Mouse (Mus musculus) forebrain, embryonic 16.5 days (tissue): Measurements from ENCODE around the gene Camk2b. TPM values are rescaled to one million over a fixed set of nuclear protein-coding genes. Genes with fewer than 3 reads are reported as not detected.
A peak's percentile ranks its signal among the peaks of the same experiment; 100 is the strongest.

Source experiments
- ATAC-seq: fragments of 200-750 bp; cut with Nextera tagmentation; 2 replicates; pipeline ENCODE4 v1.8.0; 2017; ENCODE audit warnings: mild to moderate bottlenecking, moderate library complexity
- H3K27ac ChIP-seq: fragments of 300-500 bp; sonication (generic); 2 replicates; pipeline ENCODE4 v1.5.1; 2014; ENCODE audit warnings: low read length, control low read depth
- H3K27me3 ChIP-seq: fragments of 300-500 bp; sonication (generic); replicated peaks from 2 replicates; pipeline ENCODE4 v1.6.1; 2014; ENCODE audit warnings: low read length; ENCODE audit not compliant: control insufficient read depth, insufficient read depth
- H3K36me3 ChIP-seq: fragments of 300-500 bp; sonication (generic); 2 replicates; pipeline ENCODE4 v1.6.1; 2014; ENCODE audit not compliant: control insufficient read depth, insufficient read depth
- H3K4me1 ChIP-seq: fragments of 300-500 bp; sonication (generic); replicated peaks from 2 replicates; pipeline ENCODE4 v1.6.1; 2014; ENCODE audit warnings: low read length; ENCODE audit not compliant: control insufficient read depth, insufficient read depth
- H3K4me2 ChIP-seq: fragments of 300-500 bp; sonication (generic); 2 replicates; pipeline ENCODE4 v1.6.1; 2014; ENCODE audit warnings: mild to moderate bottlenecking, low read length, control low read depth
- H3K4me3 ChIP-seq: fragments of 300-500 bp; sonication (generic); replicated peaks from 2 replicates; pipeline ENCODE4 v1.5.1; 2014; ENCODE audit warnings: mild to moderate bottlenecking, low read length, control low read depth
- H3K9ac ChIP-seq: fragments of 300-500 bp; sonication (generic); replicated peaks from 2 replicates; pipeline ENCODE4 v1.6.1; 2014; ENCODE audit warnings: low read depth, low read length, control low read depth
- H3K9me3 ChIP-seq: fragments of 300-500 bp; sonication (generic); 2 replicates; pipeline ENCODE4 v1.6.1; 2016; ENCODE audit warnings: low read length; ENCODE audit not compliant: control insufficient read depth
- WGBS: fragments of 180-500 bp; shearing (Covaris S2); extraction: QIAGEN DNeasy Blood & Tissue Kit; methylation state at CpG from one replicate; pipeline ENCODE4 v1.1.7; 2014; 5-methylcytosine and 5-hydroxymethylcytosine counted together
- polyA plus RNA-seq: library from polyadenylated mRNA; unstranded; fragments of >200 nt; fragmentation: Nextera tagmentation; extraction: Ambion mirVana; gene quantifications from 2 replicates; pipeline ENCODE4 v1.2.1, GENCODE M21; 2015

Gene Camk2b
- polyA plus RNA-seq, 1 experiment from 2014 or later, result 171 TPM

- Histone ChIP-seq H3K4me2 (no peak overlapping the region), H3K9ac (no peak overlapping the region), H3K27me3 (no peaks in the 10 kb centered on the region), H3K4me1 (peaks cover 13% of the 10 kb centered on the region), H3K9me3 (no peaks in the 10 kb centered on the region), H3K27ac (no peak overlapping the region), H3K36me3 (no peaks in the 10 kb centered on the region), H3K4me3 (no peak overlapping the region)
- 76% methylated on average over 17 of the region's 17 CpGs for WGBS
- ATAC-seq, result no peak
Measured at GRCm38 (mm10) chr11:6020897-6021839, 45.0 kb downstream of the Camk2b start.

DNA sequence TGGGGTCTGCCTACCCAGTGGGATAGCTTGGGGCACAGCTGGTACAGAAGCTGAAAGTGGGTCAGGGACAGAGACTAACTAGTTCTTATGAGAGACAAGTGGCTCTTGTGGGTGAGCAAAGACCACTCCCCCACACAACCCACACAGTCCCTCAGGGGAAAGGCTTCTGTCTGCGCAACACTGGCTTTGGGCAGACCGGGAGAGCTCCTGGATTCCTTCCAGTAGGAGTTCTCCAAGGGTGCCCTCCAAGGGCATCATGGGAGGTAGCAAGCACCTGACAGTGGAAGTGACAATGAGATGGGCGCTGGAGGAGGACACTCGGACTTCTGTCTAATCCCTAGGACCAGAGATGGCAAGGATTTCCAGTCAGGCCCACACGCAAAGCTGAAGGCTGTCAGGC lies 45.8 kb downstream of the Camk2b start:
- Histone ChIP-seq H3K9ac (no peak overlapping the region), H3K27me3 (no peaks in the 10 kb centered on the region), H3K4me3 (no peak overlapping the region), H3K9me3 (no peaks in the 10 kb centered on the region), H3K27ac (no peak overlapping the region), H3K4me1 (peaks cover 21% of the 10 kb centered on the region), H3K36me3 (no peaks in the 10 kb centered on the region), H3K4me2 (no peak overlapping the region)
- ATAC-seq, result no peak
- 78% methylated on average over 5 of the region's 5 CpGs for WGBS

DNA sequence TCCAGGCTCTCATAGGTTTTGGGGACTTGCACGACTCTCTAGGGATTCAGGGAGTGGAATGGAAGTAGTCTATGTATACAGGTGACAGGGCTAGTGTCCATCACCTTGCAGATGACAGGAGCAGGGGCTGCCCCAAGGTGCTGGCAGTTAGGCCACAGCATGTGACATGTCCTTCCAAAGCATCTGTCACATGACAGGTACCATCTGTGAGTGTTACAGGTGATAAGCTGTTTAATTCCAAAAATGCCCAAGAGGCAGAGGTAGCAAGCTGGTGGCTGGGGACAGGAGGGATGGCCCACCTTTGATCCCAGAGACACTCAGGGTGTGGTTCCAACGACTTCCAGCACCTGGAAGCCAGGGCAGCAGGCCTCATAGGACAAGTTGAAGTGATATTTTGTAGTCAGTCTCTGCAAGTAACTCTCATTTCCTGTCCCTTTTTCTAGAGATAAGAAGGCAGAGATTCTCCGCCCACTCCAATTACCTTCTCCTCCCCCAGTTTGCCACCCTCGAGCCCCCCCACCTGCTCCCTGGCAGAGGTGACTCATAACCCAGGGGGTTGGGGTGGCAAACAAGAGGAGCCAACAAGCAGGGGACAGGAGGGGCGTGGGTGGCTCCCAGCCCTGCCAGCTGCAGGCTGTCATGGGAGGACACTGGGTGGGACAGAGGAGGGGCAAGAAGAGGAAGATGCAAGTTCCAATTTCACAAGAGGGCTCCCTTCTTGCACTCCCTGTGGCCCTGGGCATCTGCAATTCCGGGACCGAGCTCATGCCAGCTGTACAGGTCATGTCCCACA lies 47.7 kb downstream of the Camk2b start:
- 71% methylated on average over 7 of the region's 7 CpGs for WGBS
- Histone ChIP-seq H3K4me3 (no peak overlapping the region), H3K36me3 (no peaks in the 10 kb centered on the region)

GRCm38 (mm10) chr11:6017484-6018140 lies 48.5 kb downstream of the Camk2b start:
- Histone ChIP-seq H3K9ac (no peak overlapping the region), H3K9me3 (no peaks in the 10 kb centered on the region), H3K4me3 (no peak overlapping the region), H3K4me1 (peaks cover 27% of the 10 kb centered on the region), H3K4me2 (no peak overlapping the region), H3K36me3 (no peaks in the 10 kb centered on the region), H3K27me3 (no peaks in the 10 kb centered on the region), H3K27ac (no peak overlapping the region)
- no peak for ATAC-seq
- WGBS, result 69% methylated on average over 10 of the region's 11 CpGs

More for the DNA sequence above, 47.7 kb downstream of the Camk2b start:
- H3K4me2 ChIP-seq, result no peak overlapping the region
- no peaks in the 10 kb centered on the region for H3K27me3 ChIP-seq
- peaks cover 27% of the 10 kb centered on the region for H3K4me1 ChIP-seq
- H3K9me3 ChIP-seq, result no peaks in the 10 kb centered on the region
- no peak overlapping the region for H3K27ac ChIP-seq
- ATAC-seq, result no peak
- no peak overlapping the region for H3K9ac ChIP-seq

- Histone ChIP-seq H3K27me3 (no peaks in the 10 kb centered on the region), H3K4me3 (no peak overlapping the region), H3K27ac (peak overlapping the region; percentile 5; the same call in 1 of the 2 replicates), H3K4me2 (no peak overlapping the region), H3K9ac (no peak overlapping the region; the same call in 1 of the 2 replicates), H3K9me3 (no peaks in the 10 kb centered on the region), H3K4me1 (peaks cover 27% of the 10 kb centered on the region), H3K36me3 (peaks cover 2% of the 10 kb centered on the region)
- no peak for ATAC-seq
- 64% methylated on average over 9 of the region's 9 CpGs for WGBS
Measured at GRCm38 (mm10) chr11:6016797-6017395, 49.3 kb downstream of the Camk2b start.

DNA sequence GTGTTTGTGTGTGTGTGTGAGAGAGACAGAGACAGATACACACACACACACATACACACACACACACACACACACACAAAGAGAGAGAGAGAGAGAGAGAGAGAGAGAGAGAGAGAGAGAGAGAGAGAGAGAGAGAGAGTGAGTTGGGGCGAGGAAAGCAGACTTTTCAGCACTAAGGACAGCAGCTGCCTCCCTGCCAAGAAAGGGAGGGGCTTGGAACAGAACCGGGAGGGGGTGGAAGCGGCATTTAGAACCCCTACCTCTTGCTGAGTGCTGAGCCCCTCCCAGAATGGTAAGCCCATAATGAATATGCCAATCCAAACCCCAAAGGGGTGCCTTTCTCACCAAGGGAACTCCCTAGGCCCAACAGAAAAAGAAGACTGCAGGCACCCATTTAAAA lies 49.8 kb downstream of the Camk2b start:
- Histone ChIP-seq H3K4me1 (peaks cover 27% of the 10 kb centered on the region), H3K4me2 (no peak overlapping the region), H3K9me3 (no peaks in the 10 kb centered on the region), H3K36me3 (peaks cover 3% of the 10 kb centered on the region), H3K9ac (no peak overlapping the region; the same call in 1 of the 2 replicates), H3K4me3 (no peak overlapping the region), H3K27ac (peak overlapping the region; percentile 5; the same call in 1 of the 2 replicates), H3K27me3 (no peaks in the 10 kb centered on the region)
- peak; percentile 41 for ATAC-seq
- WGBS, result 3% methylated on average over 3 of the region's 3 CpGs

DNA sequence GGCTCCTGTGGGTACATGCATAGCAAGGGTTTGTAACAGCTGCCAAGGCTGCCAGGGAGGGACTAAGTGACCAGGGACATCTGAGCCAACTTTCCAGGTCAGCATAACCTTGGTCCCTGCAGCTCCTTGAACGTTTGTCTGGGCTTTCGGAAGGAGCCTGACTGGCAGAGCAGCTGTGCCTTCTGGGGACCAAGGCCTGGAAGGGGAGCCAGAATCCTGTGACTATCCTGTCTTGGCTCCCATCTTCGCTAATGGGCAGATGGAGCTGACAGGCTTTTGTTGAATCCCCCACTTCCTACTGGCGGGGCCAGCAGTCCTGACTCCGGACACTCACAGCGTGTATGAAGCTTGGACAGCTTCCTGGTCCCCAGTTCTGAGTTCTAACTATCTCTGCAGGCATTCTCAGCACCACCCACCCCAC lies 51.1 kb downstream of the Camk2b start:
- ATAC-seq, result no peak
- H3K4me3 ChIP-seq, result no peak overlapping the region
- no peak overlapping the region for H3K27ac ChIP-seq
- peaks cover 3% of the 10 kb centered on the region for H3K36me3 ChIP-seq
- peaks cover 27% of the 10 kb centered on the region for H3K4me1 ChIP-seq
- no peaks in the 10 kb centered on the region for H3K9me3 ChIP-seq
- no peaks in the 10 kb centered on the region for H3K27me3 ChIP-seq
- no peak overlapping the region for H3K4me2 ChIP-seq
- WGBS, result 60% methylated on average over 6 of the region's 6 CpGs
- H3K9ac ChIP-seq, result no peak overlapping the region

DNA sequence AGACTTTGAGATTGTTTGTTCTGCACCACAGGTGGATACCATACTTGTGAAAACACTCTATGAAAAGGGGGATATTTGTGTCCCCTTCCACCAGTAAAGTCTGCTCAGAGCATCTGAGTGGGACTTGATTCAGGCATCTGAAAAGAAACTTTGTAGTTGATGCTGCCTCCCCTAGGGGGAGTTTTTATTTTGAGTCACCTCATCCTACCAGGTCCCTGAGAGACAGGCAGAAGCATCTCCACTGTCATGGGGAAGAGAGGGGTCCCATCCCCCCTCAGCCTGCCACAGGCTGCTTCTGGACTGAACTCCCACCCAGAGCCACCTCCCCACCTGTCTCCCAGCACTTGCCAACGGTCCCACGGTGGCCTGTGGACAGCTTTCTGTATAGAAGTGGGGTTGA lies 52.8 kb downstream of the Camk2b start:
- Histone ChIP-seq H3K4me3 (no peak overlapping the region), H3K27ac (no peak overlapping the region), H3K9me3 (no peaks in the 10 kb centered on the region), H3K4me2 (no peak overlapping the region), H3K36me3 (peaks cover 3% of the 10 kb centered on the region), H3K9ac (no peak overlapping the region), H3K4me1 (peaks cover 27% of the 10 kb centered on the region), H3K27me3 (no peaks in the 10 kb centered on the region)
- no peak for ATAC-seq
- 64% methylated on average over 2 of the region's 2 CpGs for WGBS
